ENCODE assay signal across 10 mouse cellular contexts in the genomic region with DNA sequence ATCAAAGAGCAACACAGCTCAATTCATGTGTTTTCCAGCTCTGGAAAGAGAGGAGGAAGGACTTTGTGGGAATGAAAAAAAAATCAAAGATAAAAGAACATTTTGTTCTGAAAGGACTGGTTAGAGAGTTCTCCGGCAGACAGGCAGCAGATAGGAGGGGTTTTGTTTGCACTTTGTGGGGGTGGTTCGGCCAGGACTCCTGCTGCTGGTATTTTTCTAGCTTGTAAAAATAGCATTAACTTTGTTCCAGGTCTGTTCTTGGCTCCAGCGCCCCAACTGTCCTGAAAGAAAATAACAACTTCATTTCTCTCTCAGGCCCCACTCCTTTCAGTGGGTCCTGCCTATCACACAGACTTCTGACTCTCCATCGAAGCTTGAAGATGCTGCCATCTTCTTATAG.
DNase-seq lines count a peak whose midpoint lies in the region; ATAC-seq and TF ChIP-seq lines count a peak whose summit lies in the region.
"Had no signal": no experiment of that assay in that cellular context is flagged by ENCODE, and none has a peak within 500 bp of the region (broad histone marks: within the 10 kb centered on the region; RNA-seq: fewer than 3 reads in every experiment).

No protein-coding gene starts in this region.

- H3K27me3 ChIP-seq in forebrain, postnatal 0 days (ENCODE audit: insufficient read depth, low read length): no peaks in the 10 kb centered on the region
- H3K27me3 ChIP-seq in forebrain, embryonic 15.5 days: no peaks in the 10 kb centered on the region
- no peaks in the 10 kb centered on the region for H3K27me3 ChIP-seq in myocyte (ENCODE audit: control insufficient read depth, insufficient read depth, insufficient read length)
- H3K27me3 ChIP-seq: CH12.LX; neural tube, embryonic 13.5 days had no signal

- no peaks in the 10 kb centered on the region for H3K36me3 ChIP-seq in forebrain, postnatal 0 days (ENCODE audit: insufficient read depth)
- H3K36me3 ChIP-seq in forebrain, embryonic 15.5 days: no peaks in the 10 kb centered on the region
- no peaks in the 10 kb centered on the region for H3K36me3 ChIP-seq in myocyte (ENCODE audit: control insufficient read depth, insufficient read depth)
- H3K36me3 ChIP-seq: neural tube, embryonic 13.5 days had no signal

- no peak overlapping the region for H3K27ac ChIP-seq in forebrain, postnatal 0 days (ENCODE audit: low read depth, low read length)
- H3K27ac ChIP-seq in forebrain, embryonic 15.5 days (replicated peaks): no peak overlapping the region
- H3K27ac ChIP-seq: neural tube, embryonic 13.5 days had no signal

- H3K4me3 ChIP-seq in forebrain, postnatal 0 days (ENCODE audit: low read depth, low read length): no peak overlapping the region
- H3K4me3 ChIP-seq in forebrain, embryonic 15.5 days: no peak overlapping the region
- H3K4me3 ChIP-seq in myocyte: no peak overlapping the region
- H3K4me3 ChIP-seq: neural tube, embryonic 13.5 days had no signal

- no peak overlapping the region for H3K4me2 ChIP-seq in forebrain, postnatal 0 days (ENCODE audit: low read depth)
- no peak overlapping the region for H3K4me2 ChIP-seq in forebrain, embryonic 15.5 days (replicated peaks)
- H3K4me2 ChIP-seq in myocyte (ENCODE audit: low read depth): peak overlapping the region; percentile 12
- H3K4me2 ChIP-seq: neural tube, embryonic 13.5 days had no signal

- DNase-seq in forebrain, postnatal 0 days: no peak
- DNase-seq in right cerebral cortex, adult 2 months (ENCODE audit: low spot score in 2 of 2): peak; percentile 7 to 32
- no peak for DNase-seq in right cerebral cortex, postnatal 25 days
- DNase-seq in kidney, postnatal 4 days: peak; percentile 31 to 58
- DNase-seq in thymus, postnatal 36 days: no peak

- no peak for TF ChIP-seq POLR2A in myocyte (IDR thresholded peaks at IDR 0.05; ENCODE audit: insufficient read length, low read depth)

- H3ac ChIP-seq in myocyte (ENCODE audit: control insufficient read depth, insufficient read length): no peak overlapping the region

- no peaks in the 10 kb centered on the region for H3K79me2 ChIP-seq in myocyte (ENCODE audit: control insufficient read depth, insufficient read depth)

- no peaks in the 10 kb centered on the region for H3K4me1 ChIP-seq in forebrain, postnatal 0 days (ENCODE audit: insufficient read depth)
- H3K4me1 ChIP-seq in forebrain, embryonic 15.5 days: no peaks in the 10 kb centered on the region

- no peaks in the 10 kb centered on the region for H3K9me3 ChIP-seq in forebrain, postnatal 0 days (ENCODE audit: low read length)
- H3K9me3 ChIP-seq in forebrain, embryonic 15.5 days: no peaks in the 10 kb centered on the region
- H3K9me3 ChIP-seq: neural tube, embryonic 13.5 days had no signal

- WGBS in forebrain, postnatal 0 days: 42% methylated on average over 4 of the region's 4 CpGs
- WGBS in forebrain, embryonic 15.5 days: 45% methylated on average over 4 of the region's 4 CpGs

- no peak overlapping the region for H3K9ac ChIP-seq in forebrain, postnatal 0 days
- H3K9ac ChIP-seq in forebrain, embryonic 15.5 days (replicated peaks): no peak overlapping the region
- H3K9ac ChIP-seq: neural tube, embryonic 13.5 days had no signal

- ATAC-seq in forebrain, postnatal 0 days: no peak
- ATAC-seq in forebrain, embryonic 15.5 days (replicated peaks): no peak
- no peak for ATAC-seq in megakaryocyte-erythroid progenitor cell, adult 5-6 weeks (replicated peaks; ENCODE audit: low FRiP score, low TSS enrichment, poor library complexity, severe bottlenecking)

- TF ChIP-seq CTCF in forebrain, postnatal 0 days (IDR thresholded peaks at IDR 0.05; ENCODE audit: low read depth): peak; percentile 32; the same call in 1 of the 2 replicates

TF ChIP-seq in myocyte, 11 proteins besides CTCF, POLR2A, EP300 and RAD21:
- TF ChIP-seq REST (IDR thresholded peaks at IDR 0.05; ENCODE audit: insufficient read depth, insufficient read length): no peak
- TF ChIP-seq CEBPB (IDR thresholded peaks at IDR 0.05; ENCODE audit: insufficient read depth, poor library complexity, severe bottlenecking): no peak
- TF ChIP-seq TCF3 (IDR thresholded peaks at IDR 0.05; ENCODE audit: insufficient read length, low read depth): no peak
- no peak for TF ChIP-seq E2F4 (IDR thresholded peaks at IDR 0.05; ENCODE audit: insufficient read depth)
- no peak for TF ChIP-seq POLR2AphosphoS2 (IDR thresholded peaks at IDR 0.05; ENCODE audit: insufficient read length, low read depth)
- TF ChIP-seq MAX (IDR thresholded peaks at IDR 0.05; ENCODE audit: low read depth): no peak
- no peak for TF ChIP-seq SRF (IDR thresholded peaks at IDR 0.05; ENCODE audit: control insufficient read depth, insufficient read length, low read depth)
- no peak for TF ChIP-seq TCF12 (IDR thresholded peaks at IDR 0.05; ENCODE audit: insufficient read depth, poor library complexity, severe bottlenecking)
- no peak for TF ChIP-seq MYOD1 (IDR thresholded peaks at IDR 0.05; ENCODE audit: control insufficient read depth in 1 of 3, insufficient read length in 2 of 3, low read depth in 2 of 3)
- no peak for TF ChIP-seq USF1 (IDR thresholded peaks at IDR 0.05; ENCODE audit: low read depth)
- TF ChIP-seq MYOG (IDR thresholded peaks at IDR 0.05; ENCODE audit: control insufficient read depth in 1 of 3, insufficient read depth in 1 of 3, insufficient read length in 2 of 3, low read depth in 2 of 3): no peak

Comparison
In these comparisons a context has a peak if more than half of its experiments do, and no peak if none do; other contexts are left out.
1. DNase-seq: peak in right cerebral cortex, adult 2 months (2 of 2) and kidney, postnatal 4 days (2 of 2); none in forebrain, postnatal 0 days (single experiment), right cerebral cortex, postnatal 25 days (single experiment) and thymus, postnatal 36 days (0 of 2).